Mouse (Mus musculus): Measurements from ENCODE around the gene Ralbp1. TPM values are rescaled to one million over a fixed set of nuclear protein-coding genes. Genes with fewer than 3 reads are reported as not detected.

Ralbp1 gene
- 74.5 TPM for polyA plus RNA-seq (2017; shearing (Covaris generic))

DNA sequence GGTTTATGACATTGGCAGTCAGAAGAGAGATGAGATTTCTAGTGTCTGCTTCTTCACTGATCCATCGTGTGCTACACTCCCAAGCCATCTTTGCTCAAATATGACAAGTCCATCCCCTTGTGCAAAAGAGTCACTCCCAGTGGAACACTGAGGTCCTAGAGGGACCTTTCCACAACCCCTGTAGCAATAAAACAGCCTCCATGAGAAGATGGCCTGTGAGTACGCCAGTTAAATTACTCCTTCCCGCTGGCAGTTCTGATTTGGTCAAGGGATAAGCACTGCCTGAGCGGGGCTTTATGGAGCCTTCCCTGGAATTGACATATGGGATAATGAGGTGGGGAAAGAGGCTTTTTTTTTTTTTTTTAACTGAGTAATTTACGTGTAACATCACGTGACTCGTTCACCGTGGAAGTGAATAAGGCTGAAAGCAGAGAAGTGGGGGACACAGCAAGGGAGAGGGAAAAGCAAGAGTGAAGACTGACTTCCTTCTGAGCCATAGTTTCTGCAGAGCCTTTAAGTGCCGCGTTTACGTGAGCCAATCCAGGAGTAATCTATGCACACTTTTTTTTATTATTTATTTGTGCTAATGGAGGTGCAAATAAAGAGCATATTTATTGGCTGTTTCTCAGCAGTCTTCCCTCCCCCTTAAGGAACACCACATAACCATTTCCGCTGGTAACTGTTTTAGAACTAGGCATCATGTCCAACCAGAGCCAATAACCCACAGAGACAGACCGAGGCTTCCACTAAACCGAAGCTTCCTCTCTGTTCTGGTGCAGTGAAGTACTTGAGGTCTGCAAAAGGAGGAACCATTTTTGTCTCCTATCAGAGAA lies at the start of gene Ralbp1:
Ralbp1 (minus strand) TSS at position 102 of the 833 bp plus-strand sequence.

Other genes with a start within 250 kb of the Ralbp1 start
- not detected for gene Txndc2, start 243.6 kb downstream of the Ralbp1 start, polyA plus RNA-seq (2017; shearing (Covaris generic))
- gene Rab31, start 113.0 kb downstream of the Ralbp1 start, polyA plus RNA-seq (2017; shearing (Covaris generic)) = 2.0 TPM
- 52.0 TPM for gene Ppp4r1, start 103.2 kb downstream of the Ralbp1 start, polyA plus RNA-seq (2017; shearing (Covaris generic))
- gene Twsg1, start 65.4 kb upstream of the Ralbp1 start, polyA plus RNA-seq (2017; shearing (Covaris generic)) = 22.2 TPM
- gene Ankrd12, start 191.3 kb upstream of the Ralbp1 start, polyA plus RNA-seq (2017; shearing (Covaris generic)) = 129 TPM
- 114 TPM for gene Ndufv2, start 215.8 kb upstream of the Ralbp1 start, polyA plus RNA-seq (2017; shearing (Covaris generic))
- gene Washc1, start 225.7 kb upstream of the Ralbp1 start, polyA plus RNA-seq (2017; shearing (Covaris generic)) = 6.1 TPM
- gene Ddx11, start 237.7 kb upstream of the Ralbp1 start, polyA plus RNA-seq (2017; shearing (Covaris generic)) = 19.6 TPM